Mouse (Mus musculus) forebrain, embryonic 12.5 days (tissue): ENCODE results near the gene Ppp1r1b. TPM values are rescaled to one million over a fixed set of nuclear protein-coding genes. Genes with fewer than 3 reads are reported as not detected.
A peak's percentile ranks its signal among the peaks of the same experiment; 100 is the strongest.

Experiments used
- ATAC-seq: fragments of 200-750 bp; cut with Nextera tagmentation; 2 replicates; pipeline ENCODE4 v1.8.0; 2017; ENCODE audit warnings: moderate TSS enrichment; ENCODE audit not compliant: low FRiP score
- H3K27ac ChIP-seq: fragments of 300-500 bp; sonication (generic); 2 replicates; pipeline ENCODE4 v1.5.1; 2016; ENCODE audit warnings: mild to moderate bottlenecking
- H3K27me3 ChIP-seq: fragments of 300-500 bp; sonication (generic); 2 replicates; pipeline ENCODE4 v1.6.1; 2016; ENCODE audit warnings: mild to moderate bottlenecking
- H3K36me3 ChIP-seq: fragments of 300-500 bp; sonication (generic); replicated peaks from 2 replicates; pipeline ENCODE4 v1.6.1; 2016; ENCODE audit warnings: mild to moderate bottlenecking
- H3K4me1 ChIP-seq: fragments of 300-500 bp; sonication (generic); 2 replicates; pipeline ENCODE4 v1.6.1; 2016
- H3K4me2 ChIP-seq: fragments of 300-500 bp; sonication (generic); 2 replicates; pipeline ENCODE4 v1.6.1; 2016; ENCODE audit warnings: mild to moderate bottlenecking, moderate library complexity
- H3K4me3 ChIP-seq: fragments of 300-500 bp; sonication (generic); replicated peaks from 2 replicates; pipeline ENCODE4 v1.5.1; 2016; ENCODE audit warnings: mild to moderate bottlenecking
- H3K9ac ChIP-seq: fragments of 300-500 bp; sonication (generic); 2 replicates; pipeline ENCODE4 v1.6.1; 2016; ENCODE audit warnings: mild to moderate bottlenecking
- H3K9me3 ChIP-seq: fragments of 300-500 bp; sonication (generic); 2 replicates; pipeline ENCODE4 v1.6.1; 2016
- WGBS: fragments of 180-500 bp; shearing (Covaris S2); methylation state at CpG from one replicate; pipeline ENCODE4 v1.1.7; 2016; 5-methylcytosine and 5-hydroxymethylcytosine counted together
- polyA plus RNA-seq: library from polyadenylated mRNA; unstranded; fragments of >200 nt; fragmentation: Nextera tagmentation; extraction: Ambion mirVana; gene quantifications from 2 replicates; pipeline ENCODE4 v1.2.1, GENCODE M21; 2016

The Ppp1r1b gene
- 3.0 and 3.1 TPM in 2 replicates for polyA plus RNA-seq

DNA sequence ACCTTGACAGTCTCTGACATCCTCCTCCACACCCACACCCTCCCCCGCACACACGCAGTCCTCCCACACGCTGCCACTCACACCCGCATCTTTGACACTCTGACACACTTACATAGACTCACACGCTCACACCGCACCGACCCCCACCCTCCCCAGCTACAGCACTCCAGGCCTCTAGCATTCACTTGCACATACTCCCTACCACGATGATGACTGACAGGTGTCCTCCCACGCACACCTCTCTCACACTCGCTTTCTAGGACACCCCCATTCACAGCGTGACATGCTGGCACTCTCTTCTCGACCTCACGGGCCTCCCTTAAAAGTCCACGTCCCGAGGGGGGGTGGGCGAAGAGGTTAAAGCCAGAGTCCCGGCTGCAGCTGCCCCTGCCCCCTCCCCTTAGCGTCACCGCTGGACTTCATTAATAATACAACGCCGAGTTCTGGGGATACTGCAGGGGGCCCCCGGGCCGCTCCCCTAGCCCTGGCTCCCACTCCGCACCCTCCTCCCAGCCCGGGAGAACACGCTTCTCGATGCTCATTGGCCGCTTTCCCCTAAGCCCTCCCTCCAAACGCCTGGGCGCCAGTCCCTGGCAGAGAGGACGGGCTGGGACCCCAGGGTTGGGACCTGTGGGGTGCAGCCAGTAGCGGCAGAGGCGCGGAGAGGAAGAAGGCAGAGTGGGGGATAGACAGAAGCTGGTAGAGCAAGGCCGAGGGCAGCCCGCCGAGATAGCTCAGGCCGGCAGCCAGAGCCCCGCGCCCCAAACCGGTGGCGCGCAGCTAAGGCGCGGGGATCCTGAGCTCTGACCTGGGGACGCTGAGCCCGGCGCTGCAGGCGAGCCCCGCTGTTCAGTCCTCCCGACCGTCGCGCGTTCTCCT lies at the start of gene Ppp1r1b:
Gene Ppp1r1b (plus strand): TSS at position 322 of the 879 bp plus-strand sequence.
- Histone ChIP-seq H3K4me1 (peaks cover 24% of the 10 kb centered on the region), H3K4me3 (peak within 1 kb of the TSS; percentile 49), H3K27ac (no peak within 1 kb of the TSS), H3K9ac (peak within 1 kb of the TSS; percentile 55), H3K36me3 (no peaks in the 10 kb centered on the region), H3K9me3 (no peaks in the 10 kb centered on the region), H3K4me2 (peak within 1 kb of the TSS; percentile 93), H3K27me3 (peaks cover 94% of the 10 kb centered on the region)
- under 1% methylated on average over 47 of the region's 55 CpGs for WGBS
- ATAC-seq = peak; percentile 72

DNA sequence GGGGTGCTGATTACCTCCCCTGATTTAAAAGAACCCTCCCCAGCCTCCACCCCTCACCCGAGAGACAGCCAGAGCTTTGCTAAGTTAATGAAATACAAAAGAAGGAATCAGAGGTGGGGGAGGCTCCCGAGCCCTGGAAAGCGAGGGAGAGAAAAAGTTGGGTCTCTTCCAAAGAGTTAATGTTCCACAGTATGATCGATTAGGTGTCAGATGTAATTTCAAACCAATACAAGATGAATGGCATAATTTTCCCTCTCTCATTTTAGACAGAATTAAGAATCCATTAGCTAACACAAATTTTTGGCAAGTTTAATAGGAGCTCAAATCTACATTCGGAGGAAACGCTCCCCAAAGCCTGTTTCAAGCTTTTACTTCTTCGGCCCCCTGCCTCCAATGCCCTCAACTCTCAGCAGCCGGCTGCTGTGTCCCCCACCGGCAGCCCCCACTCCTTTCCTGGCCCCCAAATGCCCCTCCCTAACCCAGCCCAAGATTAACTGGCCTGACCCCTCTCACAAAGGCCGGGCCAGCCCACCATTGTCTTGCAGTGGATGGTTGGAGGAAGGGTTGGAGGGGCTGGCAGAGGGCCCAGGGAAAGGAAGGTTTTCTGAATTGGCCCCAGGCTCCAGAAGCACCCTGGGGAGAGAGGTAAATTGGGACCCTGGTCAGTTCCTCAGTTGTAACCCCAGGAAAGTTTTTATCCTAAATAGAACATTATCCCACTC lies 49.6 kb upstream of the Ppp1r1b start:
- Histone ChIP-seq H3K27ac (no peak overlapping the region), H3K36me3 (no peaks in the 10 kb centered on the region), H3K9ac (no peak overlapping the region), H3K4me3 (no peak overlapping the region), H3K9me3 (no peaks in the 10 kb centered on the region), H3K4me2 (peak overlapping the region; percentile 29; the same call in 1 of the 2 replicates), H3K27me3 (peaks cover 53% of the 10 kb centered on the region), H3K4me1 (peaks cover 50% of the 10 kb centered on the region)
- no peak for ATAC-seq
- WGBS = 3% methylated on average over 10 of the region's 10 CpGs

GRCm38 (mm10) chr11:98313790-98314323 lies 34.3 kb upstream of the Ppp1r1b start:
- no peak for ATAC-seq
- under 1% methylated on average over 26 of the region's 26 CpGs for WGBS

GRCm38 (mm10) chr11:98317479-98317878 lies 30.7 kb upstream of the Ppp1r1b start:
- no peaks in the 10 kb centered on the region for H3K9me3 ChIP-seq
- no peak overlapping the region for H3K9ac ChIP-seq
- peaks cover 98% of the 10 kb centered on the region for H3K27me3 ChIP-seq
- H3K27ac ChIP-seq = peak overlapping the region; percentile 31; the same call in 1 of the 2 replicates
- H3K4me1 ChIP-seq = peaks cover 11% of the 10 kb centered on the region; the same call in 1 of the 2 replicates
- no peak overlapping the region for H3K4me3 ChIP-seq
- no peak for ATAC-seq
- 4% methylated on average over 7 of the region's 7 CpGs for WGBS
- H3K36me3 ChIP-seq = no peaks in the 10 kb centered on the region
- no peak overlapping the region for H3K4me2 ChIP-seq

More at GRCm38 (mm10) chr11:98313790-98314323, 34.3 kb upstream of the Ppp1r1b start:
- H3K9me3 ChIP-seq = no peaks in the 10 kb centered on the region
- peaks cover 8% of the 10 kb centered on the region; the same call in 1 of the 2 replicates for H3K4me1 ChIP-seq
- H3K27ac ChIP-seq = no peak overlapping the region
- H3K36me3 ChIP-seq = no peaks in the 10 kb centered on the region
- H3K27me3 ChIP-seq = peaks cover 91% of the 10 kb centered on the region
- H3K4me3 ChIP-seq = 0 out of 2 replicates have a peak overlapping the region, but pooled peaks have one; percentile 5
- no peak overlapping the region for H3K4me2 ChIP-seq
- H3K9ac ChIP-seq = no peak overlapping the region

GRCm38 (mm10) chr11:98318421-98319116 lies 29.6 kb upstream of the Ppp1r1b start:
- no peak for ATAC-seq

DNA sequence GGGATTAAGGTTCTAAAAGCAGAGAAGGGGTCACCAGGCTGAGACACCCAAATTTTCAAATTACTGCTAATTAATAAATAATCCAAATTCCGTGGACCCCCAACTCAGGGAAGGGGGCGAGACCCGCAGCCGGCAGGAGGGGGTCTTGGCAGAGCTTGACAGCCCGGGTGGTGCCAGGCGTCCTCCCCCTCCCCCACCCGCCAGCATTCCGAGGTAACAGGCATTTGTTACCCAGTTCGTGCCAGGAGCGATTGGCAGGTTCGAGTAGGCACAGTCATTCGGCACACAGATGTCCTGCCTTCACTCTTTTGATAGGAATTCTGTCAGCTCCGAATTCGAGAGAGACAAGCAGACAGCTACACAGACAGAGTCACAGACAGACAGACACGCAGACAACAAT lies 29.1 kb upstream of the Ppp1r1b start:
- Histone ChIP-seq H3K4me3 (no peak overlapping the region), H3K27ac (no peak overlapping the region), H3K27me3 (peaks cover 100% of the 10 kb centered on the region), H3K9me3 (no peaks in the 10 kb centered on the region), H3K4me2 (no peak overlapping the region), H3K9ac (no peak overlapping the region), H3K4me1 (peaks cover 7% of the 10 kb centered on the region; the same call in 1 of the 2 replicates), H3K36me3 (no peaks in the 10 kb centered on the region)
- no peak for ATAC-seq
- WGBS = 2% methylated on average over 15 of the region's 15 CpGs

More at GRCm38 (mm10) chr11:98318421-98319116, 29.6 kb upstream of the Ppp1r1b start:
- H3K4me2 ChIP-seq = no peak overlapping the region
- no peak overlapping the region for H3K4me3 ChIP-seq
- no peaks in the 10 kb centered on the region for H3K36me3 ChIP-seq
- H3K4me1 ChIP-seq = peaks cover 11% of the 10 kb centered on the region; the same call in 1 of the 2 replicates
- peaks cover 100% of the 10 kb centered on the region for H3K27me3 ChIP-seq
- no peaks in the 10 kb centered on the region for H3K9me3 ChIP-seq
- peak overlapping the region; percentile 8; the same call in 1 of the 2 replicates for H3K27ac ChIP-seq
- H3K9ac ChIP-seq = no peak overlapping the region
- 1% methylated on average over 14 of the region's 14 CpGs for WGBS

GRCm38 (mm10) chr11:98319544-98319943 lies 28.7 kb upstream of the Ppp1r1b start:
- Histone ChIP-seq H3K27me3 (peaks cover 100% of the 10 kb centered on the region), H3K9ac (no peak overlapping the region), H3K27ac (no peak overlapping the region), H3K9me3 (no peaks in the 10 kb centered on the region), H3K36me3 (no peaks in the 10 kb centered on the region), H3K4me2 (no peak overlapping the region), H3K4me3 (no peak overlapping the region), H3K4me1 (peaks cover 7% of the 10 kb centered on the region; the same call in 1 of the 2 replicates)
- 12% methylated on average over 4 of the region's 4 CpGs for WGBS
- ATAC-seq = no peak

DNA sequence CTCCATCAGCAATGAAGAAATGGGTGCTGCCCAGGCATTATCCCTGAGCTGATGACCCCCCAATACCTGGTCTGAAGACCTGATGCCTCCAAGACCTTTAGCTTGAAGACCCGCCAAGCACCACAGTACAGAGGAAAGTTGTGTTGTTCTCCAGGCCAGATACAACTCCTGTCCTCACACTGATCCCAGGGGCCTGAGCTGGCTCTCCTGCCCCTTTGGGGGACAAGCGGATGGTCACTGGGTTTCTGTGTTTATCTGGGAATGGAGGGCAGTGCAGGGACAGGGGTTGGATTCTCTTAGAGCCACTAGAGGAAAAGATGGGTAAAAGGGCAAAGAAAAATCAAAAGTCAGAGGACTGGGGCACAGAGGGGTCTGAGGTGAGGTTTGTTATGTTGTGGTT lies 28.3 kb upstream of the Ppp1r1b start:
- Histone ChIP-seq H3K27me3 (peaks cover 100% of the 10 kb centered on the region), H3K4me3 (no peak overlapping the region), H3K4me1 (peaks cover 7% of the 10 kb centered on the region; the same call in 1 of the 2 replicates), H3K9me3 (no peaks in the 10 kb centered on the region), H3K4me2 (no peak overlapping the region), H3K27ac (peak overlapping the region; percentile 21; the same call in 1 of the 2 replicates), H3K9ac (no peak overlapping the region), H3K36me3 (no peaks in the 10 kb centered on the region)
- ATAC-seq = no peak
- 6% methylated on average over 2 of the region's 2 CpGs for WGBS

- Histone ChIP-seq H3K27ac (no peak overlapping the region), H3K4me1 (peaks cover 7% of the 10 kb centered on the region; the same call in 1 of the 2 replicates), H3K9ac (no peak overlapping the region), H3K27me3 (peaks cover 100% of the 10 kb centered on the region), H3K4me3 (no peak overlapping the region), H3K36me3 (no peaks in the 10 kb centered on the region), H3K4me2 (peak overlapping the region; percentile 29; the same call in 1 of the 2 replicates), H3K9me3 (no peaks in the 10 kb centered on the region)
- 4% methylated on average over 12 of the region's 12 CpGs for WGBS
- ATAC-seq = no peak
These were observed 27.8 kb upstream of the Ppp1r1b start for GRCm38 (mm10) chr11:98320381-98320780.

DNA sequence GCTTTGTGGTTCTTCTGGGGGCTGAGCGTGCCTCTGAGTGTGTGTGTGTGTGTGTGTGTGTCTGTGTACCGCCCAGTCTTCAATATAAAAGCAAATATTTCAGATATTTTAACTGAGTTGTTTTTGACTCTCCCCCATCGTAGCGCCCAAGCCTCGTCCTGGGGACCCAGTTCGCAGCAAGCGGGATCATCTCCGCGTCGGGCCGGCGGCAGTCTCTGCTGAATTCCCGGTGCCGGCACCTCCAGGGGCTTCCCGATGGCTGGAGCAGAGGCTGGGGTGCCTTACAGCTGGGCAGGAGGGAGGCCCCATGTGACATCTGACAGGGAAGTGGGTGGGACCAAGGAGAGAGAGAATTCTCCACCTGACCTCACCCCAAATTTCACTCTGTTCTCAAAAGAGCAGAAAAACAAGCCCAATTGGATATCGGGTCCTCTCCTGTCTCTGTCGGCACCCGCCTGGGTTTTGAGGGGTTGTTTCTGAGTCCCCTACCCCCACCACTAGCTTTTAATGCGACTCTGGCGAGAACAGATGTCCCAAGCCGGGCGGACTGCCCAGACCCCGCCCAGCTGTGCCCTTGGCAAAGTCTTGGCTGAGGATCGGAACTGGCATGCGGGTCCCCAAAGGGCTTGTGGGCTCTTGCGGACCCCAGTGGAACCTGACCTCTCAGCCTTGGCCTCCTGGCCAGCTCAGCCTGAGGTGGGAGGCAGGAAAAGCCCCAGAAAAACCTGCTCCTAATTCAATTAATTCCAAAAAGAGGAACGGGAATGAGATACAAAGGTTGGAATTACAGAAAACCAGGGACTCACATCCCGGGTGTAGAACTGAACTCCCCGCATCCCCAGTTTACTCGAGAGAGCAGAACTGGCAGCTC lies 27.2 kb upstream of the Ppp1r1b start:
- peak overlapping the region; percentile 13; the same call in 1 of the 2 replicates for H3K4me3 ChIP-seq
- H3K27me3 ChIP-seq = peaks cover 100% of the 10 kb centered on the region
- no peaks in the 10 kb centered on the region for H3K36me3 ChIP-seq
- WGBS = 1% methylated on average over 30 of the region's 30 CpGs
- peak overlapping the region; percentile 29; the same call in 1 of the 2 replicates for H3K4me2 ChIP-seq
- H3K9ac ChIP-seq = no peak overlapping the region
- H3K4me1 ChIP-seq = peaks cover 7% of the 10 kb centered on the region; the same call in 1 of the 2 replicates
- H3K27ac ChIP-seq = peak overlapping the region; percentile 68
- H3K9me3 ChIP-seq = no peaks in the 10 kb centered on the region
- no peak for ATAC-seq

- no peak overlapping the region for H3K4me2 ChIP-seq
- H3K36me3 ChIP-seq = no peaks in the 10 kb centered on the region
- WGBS = 1% methylated on average over 5 of the region's 5 CpGs
- ATAC-seq = no peak
- H3K9ac ChIP-seq = no peak overlapping the region
- H3K27ac ChIP-seq = 0 out of 2 replicates have a peak overlapping the region, but pooled peaks have one; percentile 68
- no peak overlapping the region for H3K4me3 ChIP-seq
- H3K27me3 ChIP-seq = peaks cover 98% of the 10 kb centered on the region
- H3K4me1 ChIP-seq = peaks cover 7% of the 10 kb centered on the region; the same call in 1 of the 2 replicates
- H3K9me3 ChIP-seq = no peaks in the 10 kb centered on the region
These were observed 26.6 kb upstream of the Ppp1r1b start for GRCm38 (mm10) chr11:98321677-98322003.
